Mouse (Mus musculus): ENCODE data around the gene Matk.

DNA sequence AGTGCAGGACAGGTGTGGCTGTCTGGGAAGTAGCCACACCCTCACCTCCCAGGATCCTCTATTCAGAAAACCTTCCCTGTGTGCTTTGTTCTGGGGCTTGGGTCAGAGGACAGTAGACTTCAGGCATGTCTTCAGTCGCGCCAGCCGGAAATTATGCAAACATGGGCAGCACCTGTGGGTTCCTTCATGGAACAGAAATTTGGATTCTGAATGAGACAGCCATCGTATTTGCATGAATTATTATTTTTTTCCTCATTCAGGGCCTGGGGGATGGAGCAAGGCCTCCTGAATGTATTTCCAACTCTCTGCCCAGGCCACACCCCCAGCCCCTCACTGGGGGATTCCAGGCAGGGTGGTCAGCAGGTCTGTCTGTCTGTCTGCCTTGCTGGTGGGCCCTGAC lies 8.3 kb downstream of the Matk start:
- TF ChIP-seq CTCF (conservative IDR thresholded peaks at IDR 0.05; ENCODE audit: low read length): no peak
- no peak for TF ChIP-seq NANOG (IDR thresholded peaks at IDR 0.05; ENCODE audit: borderline replicate concordance, low read length)
